Mouse (Mus musculus) CH12.LX (cell line): ENCODE data around the gene Arhgef28. TPM values are rescaled to one million over a fixed set of nuclear protein-coding genes. Genes with fewer than 3 reads are reported as not detected.

Experiments
- DNase-seq: peaks from one replicate; pipeline ENCODE4 v3.0.0-alpha.2; 2013; ENCODE audit errors: extremely low read depth
- H3K27ac ChIP-seq: 2 replicates; pipeline ENCODE4 v1.5.1; 2012; ENCODE audit warnings: low read depth, mild to moderate bottlenecking, control low read depth, moderate library complexity; ENCODE audit not compliant: insufficient read depth
- H3K27me3 ChIP-seq: replicated peaks from 2 replicates; pipeline ENCODE3; 2012; ENCODE audit warnings: inconsistent platforms
- H3K36me3 ChIP-seq, 2 experiments: replicated peaks in 1 of 2; 2 replicates each; pipeline versions ENCODE3 to v1.6.1; 2012; ENCODE audit warnings: inconsistent platforms in 1 of 2, low read length in 1 of 2, mild to moderate bottlenecking in 1 of 2, mixed read lengths in 1 of 2, moderate library complexity in 1 of 2; ENCODE audit not compliant: control insufficient read depth in 1 of 2, insufficient read depth in 1 of 2
- H3K4me1 ChIP-seq, 2 experiments: 2 replicates each; pipeline ENCODE4 v1.6.1; 2012; ENCODE audit warnings: inconsistent platforms in 1 of 2, moderate library complexity in 1 of 2; ENCODE audit not compliant: insufficient read depth in 2 of 2, control insufficient read depth in 1 of 2
- H3K4me2 ChIP-seq: 2 replicates; pipeline ENCODE4 v1.6.1; 2012; ENCODE audit warnings: low read depth, mild to moderate bottlenecking, control low read depth; ENCODE audit not compliant: poor library complexity, insufficient read depth, severe bottlenecking
- H3K4me3 ChIP-seq, 3 experiments: fragments of 150-350 bp in 1 of 3; sonication (generic) in 1 of 3; replicated peaks in 1 of 3; 2 replicates each; pipeline versions ENCODE3 to v1.5.1; 2011 to 2012; ENCODE audit warnings: low read depth in 2 of 3, low read length in 2 of 3, mild to moderate bottlenecking in 2 of 3, moderate library complexity in 2 of 3, control low read depth in 1 of 3, improper control_type of control experiment in 1 of 3, inconsistent platforms in 1 of 3, mixed read lengths in 1 of 3; ENCODE audit not compliant: poor library complexity in 1 of 3
- H3K79me2 ChIP-seq: replicated peaks from 2 replicates; pipeline ENCODE4 v1.6.1; 2012; ENCODE audit warnings: mild to moderate bottlenecking, moderate library complexity; ENCODE audit not compliant: control insufficient read depth, poor library complexity, insufficient read depth, severe bottlenecking; ENCODE audit errors: extremely low read depth
- H3K9ac ChIP-seq: 2 replicates; pipeline ENCODE4 v1.6.1; 2012; ENCODE audit warnings: low read depth, mild to moderate bottlenecking, control low read depth, moderate library complexity; ENCODE audit not compliant: insufficient read depth
- H3K9me3 ChIP-seq: replicated peaks from 2 replicates; pipeline ENCODE3; 2012; ENCODE audit warnings: low read length, inconsistent platforms, mixed read lengths
- CHD1 ChIP-seq: IDR thresholded peaks from 2 replicates; pipeline ENCODE4 v1.6.1; 2012; ENCODE audit warnings: low read depth, low read length, improper control_type of control experiment, inconsistent platforms
- CTCF ChIP-seq, 2 experiments: IDR thresholded peaks in 1 of 2; conservative IDR thresholded peaks in 1 of 2; 2 replicates each; pipeline ENCODE4 v1.5.1; 2011 to 2012; ENCODE audit warnings: low read depth in 2 of 2, low read length in 2 of 2, improper control_type of control experiment in 1 of 2, inconsistent platforms in 1 of 2, mild to moderate bottlenecking in 1 of 2, moderate library complexity in 1 of 2
- E2F4 ChIP-seq: IDR thresholded peaks from 2 replicates; pipeline ENCODE4 v1.6.1; 2011; ENCODE audit warnings: low read depth, low read length, improper control_type of control experiment; ENCODE audit not compliant: insufficient replicate concordance
- ELF1 ChIP-seq: IDR thresholded peaks from 2 replicates; pipeline ENCODE4 v1.6.1; 2014; ENCODE audit warnings: low read depth, mild to moderate bottlenecking, inconsistent platforms, low read length, improper control_type of control experiment
- EP300 ChIP-seq: IDR thresholded peaks from 2 replicates; pipeline ENCODE4 v1.6.1; 2011; ENCODE audit warnings: low read length, improper control_type of control experiment
- HCFC1 ChIP-seq: IDR thresholded peaks from 2 replicates; pipeline ENCODE4 v1.6.1; 2012; ENCODE audit warnings: low read depth, mild to moderate bottlenecking, inconsistent platforms, low read length, improper control_type of control experiment
- IRF4 ChIP-seq: IDR thresholded peaks from 2 replicates; pipeline ENCODE4 v1.6.1; 2014; ENCODE audit warnings: low read depth, mild to moderate bottlenecking, inconsistent platforms, low read length, improper control_type of control experiment
- JUN ChIP-seq: IDR thresholded peaks from 2 replicates; pipeline ENCODE4 v1.6.1; 2011; ENCODE audit warnings: low read depth, mild to moderate bottlenecking, low read length, improper control_type of control experiment, moderate library complexity; ENCODE audit not compliant: insufficient read depth
- KAT2A ChIP-seq: IDR thresholded peaks from 2 replicates; pipeline ENCODE4 v1.6.1; 2012; ENCODE audit warnings: low read length, improper control_type of control experiment, inconsistent platforms; ENCODE audit not compliant: insufficient replicate concordance
- MAX ChIP-seq: IDR thresholded peaks from 2 replicates; pipeline ENCODE4 v1.6.1; 2011; ENCODE audit warnings: low read length, improper control_type of control experiment
- MAZ ChIP-seq: IDR thresholded peaks from 2 replicates; pipeline ENCODE4 v1.6.1; 2012; ENCODE audit warnings: low read depth, mild to moderate bottlenecking, inconsistent platforms, low read length, improper control_type of control experiment, moderate library complexity
- MEF2A ChIP-seq: IDR thresholded peaks from 2 replicates; pipeline ENCODE4 v1.6.1; 2014; ENCODE audit warnings: low read depth, mild to moderate bottlenecking, inconsistent platforms, low read length, improper control_type of control experiment, borderline replicate concordance
- MYC ChIP-seq: IDR thresholded peaks from 2 replicates; pipeline ENCODE4 v1.6.1; 2011; ENCODE audit warnings: low read depth, mild to moderate bottlenecking, improper control_type of control experiment, low read length
- NELFE ChIP-seq: IDR thresholded peaks from 2 replicates; pipeline ENCODE4 v1.6.1; 2011; ENCODE audit warnings: low read depth, low read length, improper control_type of control experiment
- NRF1 ChIP-seq: IDR thresholded peaks from 2 replicates; pipeline ENCODE4 v1.6.1; 2014; ENCODE audit warnings: low read depth, mild to moderate bottlenecking, inconsistent platforms, low read length, improper control_type of control experiment, moderate library complexity
- PAX5 ChIP-seq: IDR thresholded peaks from 2 replicates; pipeline ENCODE4 v1.6.1; 2012; ENCODE audit warnings: low read length, inconsistent platforms, mixed read lengths
- POLR2A ChIP-seq: IDR thresholded peaks from 2 replicates; pipeline ENCODE4 v1.6.1; 2011; ENCODE audit warnings: low read depth, mild to moderate bottlenecking, improper control_type of control experiment, low read length
- POLR2AphosphoS2 ChIP-seq: IDR thresholded peaks from 2 replicates; pipeline ENCODE4 v1.6.1; 2011; ENCODE audit warnings: low read depth, low read length, improper control_type of control experiment
- RAD21 ChIP-seq: IDR thresholded peaks from 2 replicates; pipeline ENCODE4 v1.6.1; 2011; ENCODE audit warnings: low read depth, mild to moderate bottlenecking, low read length, improper control_type of control experiment, moderate library complexity
- SIN3A ChIP-seq: IDR thresholded peaks from 2 replicates; pipeline ENCODE4 v1.6.1; 2012; ENCODE audit warnings: low read length, improper control_type of control experiment, inconsistent platforms
- TBP ChIP-seq: conservative IDR thresholded peaks from 2 replicates; pipeline ENCODE4 v1.6.1; 2011; ENCODE audit warnings: low read depth, low read length, improper control_type of control experiment
- UBTF ChIP-seq: IDR thresholded peaks from 2 replicates; pipeline ENCODE4 v1.6.1; 2012; ENCODE audit warnings: low read depth, mild to moderate bottlenecking, inconsistent platforms, low read length, improper control_type of control experiment, moderate library complexity
- USF2 ChIP-seq: conservative IDR thresholded peaks from 2 replicates; pipeline ENCODE4 v1.6.1; 2011; ENCODE audit warnings: low read depth, low read length, improper control_type of control experiment
- ZC3H11A ChIP-seq: IDR thresholded peaks from 2 replicates; pipeline ENCODE4 v1.6.1; 2012; ENCODE audit warnings: low read depth, mild to moderate bottlenecking, inconsistent platforms, low read length, improper control_type of control experiment
- ZMIZ1 ChIP-seq: IDR thresholded peaks from 2 replicates; pipeline ENCODE4 v1.6.1; 2012; ENCODE audit warnings: low read depth, mild to moderate bottlenecking, inconsistent platforms, low read length, improper control_type of control experiment
- ZNF384 ChIP-seq: IDR thresholded peaks from 2 replicates; pipeline ENCODE4 v1.6.1; 2012; ENCODE audit warnings: low read depth, low read length, improper control_type of control experiment, inconsistent platforms
- dilution Hi-C: fragments of 300-500 bp; cut with MboI; formaldehyde crosslinking; loops from 2 replicates; pipeline ENCODE4 v1.14.3; 2020; ENCODE audit warnings: low sequenced_read_pairs; ENCODE audit not compliant: extremely low pct_unique_long_range_greater_than_20kb, extremely low pct_ligation_motif_present
- in situ Hi-C: fragments of 300-500 bp; cut with MboI; formaldehyde crosslinking; loops from 3 replicates; pipeline ENCODE4 v1.14.3; 2019; ENCODE audit warnings: low sequenced_read_pairs, low pct_ligation_motif_present, low pct_unique_long_range_greater_than_20kb, mixed read lengths
- polyA plus RNA-seq: library from polyadenylated mRNA; unstranded; fragments of >175 nt; gene quantifications from 2 replicates; pipeline ENCODE4 v1.2.1, GENCODE M21; 2012; ENCODE audit warnings: low read depth; ENCODE audit not compliant: insufficient read length
- total RNA-seq, 2 experiments: library from RNA; depleted of rRNA; stranded (reverse); fragments of 300-350 nt in 1 of 2; fragments of >200 nt in 1 of 2; gene quantifications; 2 replicates each; pipeline ENCODE4 v1.2.3; 2012 to 2014

Gene Arhgef28
- total and polyA plus RNA-seq, 3 experiments, result 0.07 to 0.24 (median 0.08) TPM

DNA sequence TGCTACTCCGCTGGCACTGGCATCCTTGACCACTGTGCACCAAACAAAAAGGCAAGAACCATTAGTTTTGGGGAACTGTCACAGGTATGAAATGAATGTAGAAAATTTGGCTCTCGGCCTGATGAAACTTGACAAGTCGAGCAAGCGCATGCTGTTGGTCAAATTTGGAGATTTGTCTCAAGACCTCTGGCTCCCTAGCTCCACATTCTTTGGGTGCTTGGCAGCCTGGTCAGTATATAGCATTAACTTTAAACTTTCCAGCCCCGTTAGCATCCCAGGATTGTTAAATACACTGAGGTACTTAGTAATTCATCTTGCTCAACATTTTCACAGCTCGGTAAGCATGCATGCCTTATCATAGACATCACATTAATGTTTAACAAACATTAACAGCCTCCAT lies 330.2 kb downstream of the Arhgef28 start:
- dilution Hi-C loops, result no loop called here
- Histone ChIP-seq H3K27me3 (no peaks in the 10 kb centered on the region), H3K4me3 (no peak overlapping the region), H3K27ac (no peak overlapping the region), H3K9ac (no peak overlapping the region), H3K36me3 (no peaks in the 10 kb centered on the region), H3K4me1 (peaks cover 0 to 2% of the 10 kb centered on the region in 2 experiments; a peak in 1 of 4 replicates), H3K79me2 (no peaks in the 10 kb centered on the region), H3K9me3 (peaks cover 6% of the 10 kb centered on the region)
- no peak for DNase-seq
- in situ Hi-C loops, result no loop called here
- TF ChIP-seq ELF1 (no peak), MAZ (no peak), ZNF384 (no peak), JUN (no peak), IRF4 (no peak), ZMIZ1 (no peak), TBP (no peak), RAD21 (no peak), NRF1 (no peak), SIN3A (no peak), MYC (no peak), MEF2A (no peak), NELFE (no peak), EP300 (no peak), POLR2AphosphoS2 (no peak), ZC3H11A (no peak), CHD1 (no peak), POLR2A (no peak), USF2 (no peak), MAX (no peak)
- TF ChIP-seq, all 38 proteins: peak for 0
- H3K4me2 ChIP-seq, result no peak overlapping the region

DNA sequence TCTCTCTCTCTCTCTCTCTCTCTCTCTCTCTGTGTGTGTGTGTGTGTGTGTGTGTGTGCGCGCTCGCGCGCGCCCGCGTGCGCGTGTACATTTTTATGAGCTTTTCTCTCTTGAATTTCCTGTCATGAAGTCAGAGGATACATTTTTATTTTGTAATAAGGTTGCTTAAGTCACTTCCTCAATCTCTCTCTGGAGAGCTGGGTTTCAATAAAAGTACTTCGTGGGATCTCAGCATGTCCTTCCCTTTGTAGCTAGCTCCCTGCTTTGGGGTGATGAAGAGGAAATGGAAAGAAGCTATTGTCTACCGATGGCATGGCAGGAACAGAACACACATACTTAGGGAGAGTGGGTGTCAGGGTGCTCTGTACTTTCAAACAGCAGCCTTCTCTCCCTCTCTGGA lies 336.8 kb downstream of the Arhgef28 start:
- Histone ChIP-seq H3K4me1 (no peaks in the 10 kb centered on the region), H3K4me2 (no peak overlapping the region), H3K9ac (no peak overlapping the region), H3K27ac (no peak overlapping the region), H3K79me2 (no peaks in the 10 kb centered on the region), H3K36me3 (no peaks in the 10 kb centered on the region), H3K4me3 (no peak overlapping the region), H3K9me3 (peaks cover 19% of the 10 kb centered on the region), H3K27me3 (no peaks in the 10 kb centered on the region)
- TF ChIP-seq POLR2AphosphoS2 (no peak), ZNF384 (no peak), CTCF (conservative IDR thresholded peaks at IDR 0.05 in 1 of 2, IDR thresholded peaks at IDR 0.05 in 1 of 2; ENCODE audit: low read depth in 2 of 2, low read length in 2 of 2) (no peak), MEF2A (no peak), E2F4 (no peak), KAT2A (no peak), HCFC1 (no peak), PAX5 (no peak), USF2 (no peak), JUN (no peak), UBTF (no peak), MYC (no peak), IRF4 (no peak), MAX (no peak), ZMIZ1 (no peak), EP300 (no peak)
- dilution Hi-C loops (no loop called here), in situ Hi-C loops (no loop called here)
- no peak for DNase-seq
